Mouse (Mus musculus) MEL (cell line): ENCODE data around the gene Lysmd1.

Experiments used
- CTCF ChIP-seq, 3 experiments: IDR thresholded peaks in 2 of 3; conservative IDR thresholded peaks in 1 of 3; 2 replicates each; pipeline ENCODE4 v1.5.1; 2011 to 2012; ENCODE audit warnings: low read length in 3 of 3, low read depth in 2 of 3, mild to moderate bottlenecking in 2 of 3, improper control_type of control experiment in 1 of 3, inconsistent platforms in 1 of 3, mixed read lengths in 1 of 3, moderate library complexity in 1 of 3; ENCODE audit not compliant: control insufficient read depth in 1 of 3, insufficient read depth in 1 of 3, poor library complexity in 1 of 3, severe bottlenecking in 1 of 3
- MAX ChIP-seq: IDR thresholded peaks from 2 replicates; pipeline ENCODE4 v1.6.1; 2011; ENCODE audit warnings: low read length, improper control_type of control experiment
- POLR2A ChIP-seq, 2 experiments: IDR thresholded peaks; 2 replicates each; pipeline ENCODE4 v1.6.1; 2011 to 2012; ENCODE audit warnings: low read length in 2 of 2, mild to moderate bottlenecking in 2 of 2, control low read depth in 1 of 2, improper control_type of control experiment in 1 of 2, low read depth in 1 of 2, moderate library complexity in 1 of 2; ENCODE audit not compliant: control insufficient read depth in 1 of 2, insufficient read depth in 1 of 2, poor library complexity in 1 of 2
- SMC3 ChIP-seq: IDR thresholded peaks from 2 replicates; pipeline ENCODE4 v1.6.1; 2011; ENCODE audit warnings: low read depth, low read length, improper control_type of control experiment
- TAL1 ChIP-seq: IDR thresholded peaks from 2 replicates; pipeline ENCODE4 v1.6.1; 2012; ENCODE audit warnings: mild to moderate bottlenecking, inconsistent platforms, low read length, moderate library complexity, mixed read lengths
- TBP ChIP-seq: IDR thresholded peaks from 2 replicates; pipeline ENCODE4 v1.8.0; 2011; ENCODE audit warnings: low read depth, low read length, improper control_type of control experiment
- ZC3H11A ChIP-seq: IDR thresholded peaks from 2 replicates; pipeline ENCODE4 v1.6.1; 2012; ENCODE audit warnings: low read depth, mild to moderate bottlenecking, inconsistent platforms, low read length, improper control_type of control experiment
- ZNF384 ChIP-seq: IDR thresholded peaks from 2 replicates; pipeline ENCODE4 v1.6.1; 2012; ENCODE audit warnings: low read depth, mild to moderate bottlenecking, inconsistent platforms, low read length, improper control_type of control experiment

- TF ChIP-seq POLR2A (IDR thresholded peaks at IDR 0.05; ENCODE audit: control insufficient read depth in 1 of 2, insufficient read depth in 1 of 2, low read depth in 1 of 2, low read length in 2 of 2, poor library complexity in 1 of 2), result no peak
- no peak for TF ChIP-seq CTCF (IDR thresholded peaks at IDR 0.05 in 2 of 3, conservative IDR thresholded peaks at IDR 0.05 in 1 of 3; ENCODE audit: control insufficient read depth in 1 of 3, insufficient read depth in 1 of 3, low read depth in 2 of 3, low read length in 3 of 3, poor library complexity in 1 of 3, severe bottlenecking in 1 of 3)
- TF ChIP-seq ZC3H11A, result no peak
- TF ChIP-seq ZNF384, result no peak
- no peak for TF ChIP-seq MAX
- no peak for TF ChIP-seq TBP
- no peak for TF ChIP-seq TAL1
- no peak for TF ChIP-seq SMC3
Observed at GRCm38 (mm10) chr3:95186888-95187287, 53.0 kb downstream of the Lysmd1 start.
